Mouse (Mus musculus) heart, embryonic 12.5 days (tissue): ENCODE measurements around the gene Olfr5. TPM values are rescaled to one million over a fixed set of nuclear protein-coding genes. Genes with fewer than 3 reads are reported as not detected.

Experiments
- ATAC-seq: fragments of 200-750 bp; cut with Nextera tagmentation; 2 replicates; pipeline ENCODE4 v1.8.0; 2017; ENCODE audit warnings: moderate TSS enrichment, moderate library complexity; ENCODE audit not compliant: insufficient number of reproducible peaks, low FRiP score
- H3K27ac ChIP-seq: fragments of 300-500 bp; sonication (generic); 2 replicates; pipeline ENCODE4 v1.5.1; 2016; ENCODE audit warnings: mild to moderate bottlenecking, moderate library complexity; ENCODE audit not compliant: poor library complexity, severe bottlenecking
- H3K27me3 ChIP-seq: fragments of 300-500 bp; sonication (generic); replicated peaks from 2 replicates; pipeline ENCODE4 v1.6.1; 2016; ENCODE audit warnings: mild to moderate bottlenecking, moderate library complexity
- H3K36me3 ChIP-seq: fragments of 300-500 bp; sonication (generic); 2 replicates; pipeline ENCODE4 v1.6.1; 2016; ENCODE audit warnings: mild to moderate bottlenecking, moderate library complexity
- H3K4me1 ChIP-seq: fragments of 300-500 bp; sonication (generic); replicated peaks from 2 replicates; pipeline ENCODE4 v1.6.1; 2016; ENCODE audit warnings: mild to moderate bottlenecking
- H3K4me2 ChIP-seq: fragments of 300-500 bp; sonication (generic); 2 replicates; pipeline ENCODE4 v1.6.1; 2016; ENCODE audit warnings: mild to moderate bottlenecking, moderate library complexity
- H3K4me3 ChIP-seq: fragments of 300-500 bp; sonication (generic); 2 replicates; pipeline ENCODE4 v1.5.1; 2016; ENCODE audit warnings: mild to moderate bottlenecking
- H3K9ac ChIP-seq: fragments of 300-500 bp; sonication (generic); 2 replicates; pipeline ENCODE4 v1.6.1; 2016; ENCODE audit warnings: mild to moderate bottlenecking, moderate library complexity
- H3K9me3 ChIP-seq: fragments of 300-500 bp; sonication (generic); replicated peaks from 2 replicates; pipeline ENCODE4 v1.6.1; 2016; ENCODE audit warnings: mild to moderate bottlenecking, moderate library complexity
- WGBS: fragments of 180-500 bp; shearing (Covaris S2); methylation state at CpG from one replicate; pipeline ENCODE4 v1.1.7; 2016; 5-methylcytosine and 5-hydroxymethylcytosine counted together
- polyA plus RNA-seq: library from polyadenylated mRNA; unstranded; fragments of >200 nt; fragmentation: Nextera tagmentation; extraction: Ambion mirVana; gene quantifications from 2 replicates; pipeline ENCODE4 v1.2.1, GENCODE M21; 2016

The Olfr5 gene
- polyA plus RNA-seq, 1 experiment from 2014 or later: not detected

DNA sequence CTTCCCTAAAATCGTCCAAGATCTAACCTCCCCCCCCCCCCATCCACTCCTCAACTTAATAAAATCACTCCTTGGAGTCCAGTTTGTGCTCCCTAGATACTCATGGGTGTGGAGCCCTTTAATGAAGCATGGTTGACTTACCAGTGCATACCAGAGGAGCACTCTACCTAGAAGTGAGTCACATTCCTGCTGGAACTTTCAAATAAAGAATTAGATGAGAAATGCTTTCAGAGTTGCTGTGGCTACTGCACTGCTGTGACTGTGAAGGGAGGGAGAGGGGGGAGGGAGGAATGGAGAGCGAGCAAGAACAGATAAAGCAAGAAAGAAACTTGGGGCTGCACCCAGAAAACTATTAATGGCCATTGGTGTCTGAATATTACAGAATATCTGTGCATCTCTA is 45.6 kb downstream of the Olfr5 start:
- H3K4me3 ChIP-seq: no peak overlapping the region
- H3K4me1 ChIP-seq: no peaks in the 10 kb centered on the region
- H3K27me3 ChIP-seq: no peaks in the 10 kb centered on the region
- ATAC-seq: no peak
- H3K27ac ChIP-seq: no peak overlapping the region
- H3K9ac ChIP-seq: no peak overlapping the region
- H3K36me3 ChIP-seq: no peaks in the 10 kb centered on the region
- peaks cover 11% of the 10 kb centered on the region; the same call in 1 of the 2 replicates for H3K9me3 ChIP-seq
- H3K4me2 ChIP-seq: no peak overlapping the region
- WGBS: 52% methylated on average over 2 of the region's 2 CpGs

GRCm38 (mm10) chr7:6438388-6438787 is 48.4 kb downstream of the Olfr5 start, which contains the start of gene Olfr1344:
TSS of gene Olfr1344 (plus strand) at chr7:6438688.
- H3K4me1 ChIP-seq: no peaks in the 10 kb centered on the region
- ATAC-seq: no peak
- H3K27me3 ChIP-seq: no peaks in the 10 kb centered on the region
- no peak within 1 kb of the TSS for H3K9ac ChIP-seq
- H3K4me2 ChIP-seq: no peak within 1 kb of the TSS
- H3K9me3 ChIP-seq: peaks cover 8% of the 10 kb centered on the region; the same call in 1 of the 2 replicates
- no peak within 1 kb of the TSS for H3K27ac ChIP-seq
- WGBS: 62% methylated on average over 3 of the region's 3 CpGs
- H3K36me3 ChIP-seq: no peaks in the 10 kb centered on the region
- no peak within 1 kb of the TSS for H3K4me3 ChIP-seq

DNA sequence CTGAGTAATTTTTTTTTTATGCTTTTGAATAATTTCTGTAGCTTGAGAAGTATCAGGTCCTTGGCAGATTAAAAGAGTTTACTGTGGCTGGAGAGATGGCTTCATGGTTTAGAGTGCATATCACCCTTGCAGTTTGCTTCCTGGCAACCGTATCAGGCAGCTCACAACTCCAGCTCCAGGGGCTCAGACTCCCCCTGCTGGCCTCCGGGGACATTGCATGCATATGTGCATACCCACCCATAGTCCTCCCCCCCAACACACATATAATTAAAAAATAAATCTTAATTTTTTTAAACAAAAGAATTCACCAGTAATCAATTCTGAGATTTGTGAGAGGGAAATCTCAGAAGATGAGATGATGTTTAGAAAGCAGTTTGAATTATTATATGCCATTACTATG is 56.4 kb downstream of the Olfr5 start:
- H3K9me3 ChIP-seq: peaks cover 18% of the 10 kb centered on the region
- no peaks in the 10 kb centered on the region for H3K4me1 ChIP-seq
- H3K27me3 ChIP-seq: no peaks in the 10 kb centered on the region
- no peak overlapping the region for H3K9ac ChIP-seq
- H3K4me3 ChIP-seq: no peak overlapping the region
- no peak for ATAC-seq
- H3K4me2 ChIP-seq: no peak overlapping the region
- WGBS: 38% methylated on average over 2 of the region's 2 CpGs
- H3K27ac ChIP-seq: no peak overlapping the region
- no peaks in the 10 kb centered on the region for H3K36me3 ChIP-seq

DNA sequence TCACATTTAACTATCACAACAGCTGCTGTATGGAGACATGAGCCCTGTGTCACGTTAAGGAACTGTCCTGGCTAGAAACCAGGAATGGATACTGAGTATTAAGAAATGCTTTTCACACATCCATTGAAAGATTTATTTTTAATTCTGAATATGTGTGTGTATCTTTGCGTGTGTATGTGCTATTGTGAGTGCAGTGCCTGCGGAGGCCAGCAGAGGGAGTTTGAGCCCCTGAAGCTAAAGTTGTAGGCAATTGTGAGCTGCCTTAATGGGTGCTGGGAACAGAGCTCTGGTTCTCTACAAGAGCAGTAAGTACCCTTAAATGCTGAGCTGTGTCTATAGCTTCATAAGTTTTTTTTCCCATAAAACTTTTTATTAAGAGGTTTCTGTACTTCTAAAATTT is 57.4 kb downstream of the Olfr5 start:
- Histone ChIP-seq H3K4me1 (no peaks in the 10 kb centered on the region), H3K4me3 (no peak overlapping the region), H3K27me3 (no peaks in the 10 kb centered on the region), H3K9me3 (peaks cover 18% of the 10 kb centered on the region), H3K9ac (no peak overlapping the region), H3K4me2 (no peak overlapping the region), H3K36me3 (no peaks in the 10 kb centered on the region), H3K27ac (no peak overlapping the region)
- 77% methylated on average over 3 of the region's 3 CpGs for WGBS
- ATAC-seq: no peak

Other genes with a start within 250 kb of the Olfr5 start
- gene Epp13, start 234.2 kb downstream of the Olfr5 start, polyA plus RNA-seq: not detected in 2 replicates
- gene Zfp667, start 200.4 kb downstream of the Olfr5 start, polyA plus RNA-seq: 3.7 and 4.2 TPM in 2 replicates
- 4.3 and 4.8 TPM in 2 replicates for gene Zfp583, start 155.7 kb downstream of the Olfr5 start, polyA plus RNA-seq
- gene Gm3854, start 143.2 kb downstream of the Olfr5 start, polyA plus RNA-seq: 1.1 and 1.6 TPM in 2 replicates
- 1.2 and 1.4 TPM in 2 replicates for gene Zfp78, start 123.7 kb downstream of the Olfr5 start, polyA plus RNA-seq
- gene Zfp28, start 103.6 kb downstream of the Olfr5 start, polyA plus RNA-seq: 7.3 and 10.7 TPM in 2 replicates
- gene Smim17, start 88.2 kb downstream of the Olfr5 start, polyA plus RNA-seq: 0.15 and 0.39 TPM in 2 replicates
- not detected in 2 replicates for gene Gm20715, start 76.7 kb downstream of the Olfr5 start, polyA plus RNA-seq
- not detected in 2 replicates for gene Olfr1344, start 48.3 kb downstream of the Olfr5 start, polyA plus RNA-seq
- gene Olfr1336, start 30.8 kb downstream of the Olfr5 start, polyA plus RNA-seq: not detected in 2 replicates
- gene Olfr1346, start 19.8 kb downstream of the Olfr5 start, polyA plus RNA-seq: not detected in 2 replicates
- gene Olfr1347, start 12.8 kb upstream of the Olfr5 start, polyA plus RNA-seq: not detected in 2 replicates
- not detected in 2 replicates for gene Olfr1348, start 21.8 kb upstream of the Olfr5 start, polyA plus RNA-seq
- not detected in 2 replicates for gene Olfr1349, start 36.0 kb upstream of the Olfr5 start, polyA plus RNA-seq
- not detected in 2 replicates for gene Olfr1350, start 77.9 kb upstream of the Olfr5 start, polyA plus RNA-seq
- 9.5 and 12.7 TPM in 2 replicates for gene Zim1, start 209.5 kb upstream of the Olfr5 start, polyA plus RNA-seq
- gene Peg3, start 243.5 kb upstream of the Olfr5 start, polyA plus RNA-seq: 191 and 195 TPM in 2 replicates
- gene Usp29, start 243.6 kb upstream of the Olfr5 start, polyA plus RNA-seq: 9.8 and 10.3 TPM in 2 replicates